Mouse (Mus musculus) mesoderm, embryonic 11.5 days (tissue): ENCODE data around the gene Oser1.
A peak's percentile ranks its signal among the peaks of the same experiment; 100 is the strongest.

ENCODE experiments used
- DNase-seq: peaks from one replicate; pipeline ENCODE4 v3.0.0-alpha.2; 2012; ENCODE audit warnings: low read depth, low spot score

Gene Oser1

DNA sequence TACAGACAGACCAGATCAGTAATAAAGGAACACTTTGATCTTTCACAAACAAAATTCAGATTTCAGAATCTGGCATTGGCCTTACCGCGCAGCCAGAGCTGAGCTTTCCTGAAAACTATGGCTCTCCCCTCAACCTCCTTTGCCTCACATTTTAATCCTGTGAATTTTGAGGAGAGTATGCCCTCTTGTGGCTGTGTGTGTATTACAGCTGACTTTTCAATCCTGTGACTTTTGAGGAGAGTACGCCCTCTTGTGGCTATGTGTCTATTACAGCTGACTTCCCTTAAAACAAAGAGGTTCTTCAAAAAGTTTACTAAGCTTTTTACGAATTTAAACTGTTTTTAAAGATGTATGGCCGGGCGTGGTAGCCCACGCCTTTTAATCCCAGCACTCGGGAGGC lies 23.3 kb downstream of the Oser1 start:
- peak; percentile 92 for DNase-seq

DNA sequence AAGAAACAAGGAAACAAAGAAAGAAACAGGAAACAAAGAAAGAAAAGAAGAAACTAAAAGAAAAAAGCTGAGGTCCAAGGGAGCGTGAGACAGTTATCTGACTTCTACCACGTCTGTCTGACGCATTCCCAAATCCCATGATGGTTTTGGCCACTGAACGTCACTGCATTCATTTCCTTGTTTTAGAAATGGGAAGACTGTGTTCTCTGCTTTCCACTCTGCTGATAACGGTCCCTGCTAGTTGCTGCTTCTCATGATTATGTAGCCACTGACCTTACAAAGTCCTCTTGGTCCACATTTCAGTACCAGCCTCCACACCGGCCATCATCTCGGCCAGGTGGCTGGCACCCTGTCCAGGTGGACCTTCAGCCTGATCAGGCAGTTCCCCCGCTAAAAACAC lies 25.3 kb downstream of the Oser1 start:
- DNase-seq, result no peak

DNA sequence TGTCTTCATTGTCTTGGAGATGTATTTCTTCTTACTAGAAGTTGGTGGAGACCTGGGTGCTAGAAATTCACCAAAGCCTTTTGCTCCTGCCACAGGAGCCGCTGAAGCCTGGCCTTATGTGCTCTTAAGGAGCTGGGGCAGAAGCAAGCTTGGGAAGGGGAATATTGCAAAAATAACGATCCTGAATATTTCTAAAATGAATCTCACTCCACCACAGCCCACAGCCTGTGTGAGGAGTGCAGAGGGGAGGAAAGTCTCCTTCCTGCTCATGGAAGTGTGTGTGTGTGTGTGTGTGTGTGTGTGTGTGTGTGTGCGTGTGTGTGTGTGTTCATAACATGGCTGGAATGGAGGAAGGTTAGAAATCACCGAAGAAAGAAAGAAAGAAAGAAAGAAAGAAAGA lies 25.7 kb downstream of the Oser1 start:
- no peak for DNase-seq

DNA sequence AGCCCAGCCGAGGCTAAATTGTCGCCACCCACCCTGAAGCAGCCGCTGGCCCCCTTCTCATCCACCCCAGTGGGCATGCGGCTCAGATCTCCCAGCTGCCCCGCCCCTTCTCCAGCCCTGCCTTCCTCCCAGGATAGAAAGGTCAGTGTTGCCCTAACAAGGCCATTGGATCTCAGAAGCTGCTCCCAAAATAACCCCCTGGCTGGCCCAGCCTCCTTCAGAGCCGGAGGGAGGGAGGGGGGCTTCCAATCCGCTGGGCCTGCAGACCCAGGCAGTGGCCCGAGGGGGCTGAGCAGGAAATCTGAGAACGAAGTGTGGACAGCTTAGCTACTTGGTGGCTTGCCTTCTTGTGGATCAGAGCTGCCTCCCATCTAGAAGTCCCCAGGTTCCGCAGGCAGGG lies 26.6 kb downstream of the Oser1 start, which contains the start of gene Jph2:
Gene Jph2 (minus strand): TSS at position 89 of the 400 bp plus-strand sequence.
- DNase-seq, result peak; percentile 72

DNA sequence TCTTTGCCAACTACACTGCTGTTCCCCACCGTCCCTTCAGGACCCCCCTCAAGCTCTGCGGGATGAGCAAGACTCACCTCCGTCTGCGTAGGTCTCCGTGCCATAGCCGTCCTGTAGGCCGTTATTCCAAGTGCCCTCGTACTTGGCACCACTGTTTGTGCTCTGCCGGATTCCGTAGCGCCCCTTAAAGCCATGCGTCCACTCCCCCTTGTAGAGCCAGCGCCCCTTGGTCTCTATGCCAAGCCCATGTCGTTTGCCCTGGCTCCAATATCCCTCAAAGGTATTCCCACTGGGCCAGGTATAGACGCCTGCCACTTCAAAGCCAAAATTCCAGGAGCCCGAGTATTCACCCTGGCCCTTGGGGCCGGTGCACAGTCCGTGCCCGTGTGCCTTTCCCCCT lies 27.4 kb downstream of the Oser1 start:
- no peak for DNase-seq

DNA sequence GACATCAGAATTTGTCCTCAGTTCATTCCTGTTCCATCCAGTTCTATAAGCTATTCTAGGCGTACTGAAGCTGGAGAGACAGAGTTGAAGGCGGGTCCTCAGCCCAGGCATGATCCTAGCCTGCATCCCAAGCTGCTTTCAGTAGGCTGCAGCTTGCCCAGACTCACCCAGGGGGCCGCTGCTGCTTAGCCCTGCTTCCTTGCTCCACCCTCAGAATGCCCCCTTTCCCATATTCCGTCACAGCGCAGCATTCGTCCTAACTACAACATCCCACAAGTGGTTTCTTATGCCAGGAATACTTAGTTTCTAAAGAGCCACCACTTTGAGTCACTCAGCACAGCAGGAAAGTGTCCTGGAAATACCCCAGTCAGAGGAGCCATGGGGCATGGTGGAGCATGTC lies 29.5 kb downstream of the Oser1 start:
- no peak for DNase-seq

DNA sequence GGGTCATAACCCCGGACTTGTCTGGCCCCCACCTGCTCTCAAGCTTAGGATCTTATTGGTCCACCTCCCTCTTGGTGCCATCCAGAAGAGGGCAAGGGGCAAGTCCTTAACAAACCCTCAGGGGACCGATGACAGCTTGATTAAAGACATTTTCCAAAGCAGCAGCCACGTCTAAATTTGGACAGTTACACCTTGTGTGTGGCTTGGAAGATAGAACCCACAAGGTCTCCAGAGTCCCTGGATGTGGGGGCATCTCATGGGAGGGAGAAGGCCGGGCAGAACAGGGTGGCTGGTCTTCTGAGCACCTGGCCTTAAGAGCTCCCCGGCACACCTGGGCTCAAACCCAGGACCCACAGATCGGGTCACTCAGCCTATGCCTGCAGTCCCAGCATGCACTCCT lies 30.5 kb downstream of the Oser1 start:
- DNase-seq, result no peak

DNA sequence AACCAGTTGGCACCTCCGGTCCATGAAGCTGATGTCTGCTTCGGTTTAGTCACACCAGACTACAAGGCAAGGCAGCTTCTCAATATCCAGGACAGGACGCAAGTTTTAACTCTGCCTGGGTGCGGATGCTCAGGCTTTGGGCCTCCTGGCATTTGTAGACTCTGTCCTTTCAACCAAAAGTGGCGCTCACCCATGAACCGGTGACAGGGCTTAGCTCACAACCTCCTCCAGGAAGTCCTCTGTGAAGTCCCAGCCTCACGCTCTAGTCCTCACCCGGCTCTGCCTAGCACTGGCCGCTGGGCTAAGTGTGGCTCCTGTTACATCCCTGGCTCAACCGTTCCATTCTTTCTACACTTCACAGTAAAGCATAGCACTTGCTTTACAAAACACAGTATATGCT lies 31.3 kb downstream of the Oser1 start:
- DNase-seq, result no peak

DNA sequence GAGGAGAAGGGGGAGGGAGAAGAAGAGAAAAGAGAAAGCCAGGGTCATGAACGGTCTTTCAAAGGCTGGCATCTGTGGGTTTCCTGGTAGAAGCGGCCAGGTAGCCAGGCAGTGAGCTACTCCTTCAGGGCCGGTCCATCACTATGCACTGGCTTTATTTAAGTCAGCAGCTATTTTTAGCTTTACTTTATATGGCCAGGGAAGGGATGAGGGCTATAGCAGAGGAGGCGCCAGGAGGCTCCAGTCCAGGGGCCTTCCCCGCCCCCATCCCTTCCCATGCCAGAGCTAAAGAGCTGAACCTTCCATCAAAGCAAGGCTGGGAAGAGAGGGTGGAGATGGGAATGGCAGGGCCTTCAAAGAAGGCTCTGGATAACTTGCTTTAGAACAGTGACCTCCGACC lies 32.1 kb downstream of the Oser1 start:
- DNase-seq, result no peak

DNA sequence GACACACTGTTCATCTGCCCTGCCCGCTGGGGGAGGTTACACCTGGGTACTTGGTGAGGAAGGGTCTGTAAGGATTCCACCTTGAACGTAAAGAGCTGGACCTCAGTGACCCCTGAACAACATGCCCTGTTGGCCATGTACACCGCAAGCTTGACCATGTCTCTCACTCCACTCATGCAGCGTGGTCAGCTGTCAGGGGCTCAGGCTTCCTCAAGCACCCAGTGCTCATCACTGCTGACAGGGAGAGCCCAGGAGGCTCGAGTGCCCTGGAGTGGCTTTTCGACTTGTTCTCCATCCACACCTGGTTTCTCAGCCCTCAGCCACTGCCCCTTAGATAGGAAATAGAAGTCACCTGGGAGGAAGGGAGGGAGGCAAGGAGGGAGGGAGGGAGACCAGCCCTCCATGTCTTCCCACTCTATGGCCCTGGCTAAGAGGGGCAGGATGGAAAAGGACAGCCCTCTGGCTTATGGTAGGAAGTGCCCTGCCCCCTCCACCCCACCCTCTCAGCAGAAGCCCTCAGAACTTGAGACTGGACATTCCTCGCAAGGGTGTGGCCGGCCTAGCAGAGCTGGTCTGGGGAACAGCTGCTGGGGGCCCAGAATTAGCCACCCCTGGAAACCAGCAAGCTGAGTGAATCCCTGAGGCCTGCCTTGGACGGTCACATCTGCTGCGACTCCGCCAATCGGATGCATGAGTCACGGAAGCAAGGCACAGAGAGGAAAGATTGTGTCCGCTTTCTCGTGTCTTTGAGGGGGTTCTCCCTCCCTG lies 37.9 kb downstream of the Oser1 start:
- no peak for DNase-seq

DNA sequence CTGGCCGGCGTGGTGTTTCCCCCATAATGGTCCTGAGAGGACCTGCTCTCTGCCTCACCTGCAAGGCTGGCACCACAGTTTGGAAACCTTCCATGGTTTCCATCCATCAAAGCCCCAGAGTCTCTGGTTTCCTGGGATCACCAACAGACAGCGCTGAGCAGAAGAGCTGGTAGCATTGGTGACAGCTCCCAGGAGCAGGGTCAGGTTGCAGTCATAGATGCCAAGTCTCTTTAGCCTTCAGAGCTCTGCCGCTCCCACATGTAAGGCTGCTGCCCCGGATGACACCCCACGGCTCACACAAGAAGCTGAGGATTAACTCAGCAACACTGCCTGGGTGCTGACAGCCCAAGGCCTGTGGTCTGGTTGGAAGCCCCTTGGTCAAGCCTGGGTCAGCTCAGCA lies 39.4 kb downstream of the Oser1 start:
- no peak for DNase-seq

DNA sequence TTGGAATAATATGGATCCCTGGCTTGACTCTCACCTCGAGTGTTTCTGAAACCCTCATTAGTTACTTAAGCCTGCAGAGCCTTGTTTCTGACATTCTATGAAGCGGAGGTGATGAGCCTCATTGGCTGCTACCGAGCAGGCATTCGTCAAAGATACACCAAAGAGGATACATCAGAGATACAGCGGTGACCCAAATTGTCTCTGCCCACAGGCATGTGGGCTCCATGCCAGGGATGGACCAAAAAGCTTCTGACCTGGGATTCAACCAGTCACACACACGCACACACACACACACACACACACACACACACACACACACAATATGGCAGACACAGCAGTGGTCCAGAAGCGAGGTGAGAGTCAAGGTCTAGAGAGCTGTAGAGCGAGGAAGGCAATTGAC lies 43.3 kb downstream of the Oser1 start:
- no peak for DNase-seq

DNA sequence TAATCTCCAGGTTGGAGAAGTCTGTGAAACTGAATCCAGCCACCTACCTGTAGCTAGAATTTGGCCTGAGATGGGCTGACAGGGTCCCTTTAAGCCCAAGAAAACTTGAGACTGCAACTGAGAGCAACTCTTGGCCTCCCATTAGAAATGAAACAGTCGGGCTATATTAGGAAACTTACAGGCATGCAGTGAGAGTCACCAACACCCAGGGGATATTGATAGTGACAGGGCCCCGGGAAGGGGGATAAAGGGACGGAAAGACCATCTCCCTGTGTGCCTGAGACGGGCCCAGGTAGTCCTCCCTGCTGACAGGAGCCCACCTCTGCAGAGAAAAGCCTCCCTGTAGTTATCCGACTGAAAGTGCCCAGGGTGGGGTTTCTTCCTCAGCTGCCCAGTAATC lies 45.1 kb downstream of the Oser1 start:
- DNase-seq, result no peak

DNA sequence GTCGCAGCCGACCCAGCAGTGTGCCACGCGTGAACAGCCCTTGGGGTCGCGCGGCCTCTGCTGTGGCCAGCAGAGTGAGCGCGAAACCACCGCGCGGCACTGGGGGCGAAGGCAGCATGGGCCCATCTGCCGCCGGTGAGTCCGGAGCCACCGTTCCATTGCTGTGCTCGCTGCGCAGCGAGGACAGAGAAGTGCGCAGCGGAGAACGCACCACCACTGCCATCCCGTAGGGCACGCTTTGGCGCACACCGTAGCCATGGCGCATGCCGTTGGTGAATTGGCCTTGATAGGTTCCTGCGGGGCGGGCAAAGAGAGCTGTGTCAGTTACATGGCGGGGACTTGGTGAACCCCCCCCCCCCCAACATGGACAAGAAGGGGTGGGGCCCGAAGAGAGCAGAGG lies 48.4 kb downstream of the Oser1 start:
- no peak for DNase-seq

DNA sequence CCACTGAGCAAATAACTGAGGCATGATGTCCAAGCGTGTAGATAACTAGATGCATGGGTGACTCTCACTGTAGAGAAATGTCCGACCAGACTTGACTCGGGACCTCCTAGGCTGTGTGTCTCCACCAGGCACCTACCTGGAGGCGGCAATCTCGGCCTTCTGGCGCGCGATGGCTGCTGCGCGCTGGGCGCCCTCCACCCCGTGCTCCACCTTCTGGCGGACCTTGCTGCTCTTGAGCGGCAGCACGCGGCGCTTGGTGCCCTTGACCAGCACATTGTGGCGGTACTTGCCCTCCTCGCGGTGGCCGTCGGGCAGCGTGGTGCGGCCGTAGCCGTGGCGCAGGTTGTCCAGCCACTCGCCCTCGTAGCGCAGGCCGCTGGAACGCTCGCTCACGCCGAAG lies 49.0 kb downstream of the Oser1 start:
- no peak for DNase-seq

DNA sequence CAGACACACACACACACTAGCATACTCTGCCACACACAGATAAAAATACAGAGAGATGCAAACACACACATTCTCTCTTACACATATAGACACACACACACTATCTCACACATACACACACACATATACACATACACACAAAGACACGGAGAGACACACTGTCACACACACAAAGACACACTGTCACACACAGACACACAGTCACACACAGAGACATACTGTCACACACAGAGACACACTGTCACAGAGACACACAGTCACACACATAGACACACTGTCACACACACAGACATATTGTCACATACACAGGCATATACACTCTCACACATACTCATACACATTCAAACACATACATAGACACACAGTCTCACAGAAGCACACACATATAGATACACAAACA lies 51.9 kb downstream of the Oser1 start:
- DNase-seq, result no peak

DNA sequence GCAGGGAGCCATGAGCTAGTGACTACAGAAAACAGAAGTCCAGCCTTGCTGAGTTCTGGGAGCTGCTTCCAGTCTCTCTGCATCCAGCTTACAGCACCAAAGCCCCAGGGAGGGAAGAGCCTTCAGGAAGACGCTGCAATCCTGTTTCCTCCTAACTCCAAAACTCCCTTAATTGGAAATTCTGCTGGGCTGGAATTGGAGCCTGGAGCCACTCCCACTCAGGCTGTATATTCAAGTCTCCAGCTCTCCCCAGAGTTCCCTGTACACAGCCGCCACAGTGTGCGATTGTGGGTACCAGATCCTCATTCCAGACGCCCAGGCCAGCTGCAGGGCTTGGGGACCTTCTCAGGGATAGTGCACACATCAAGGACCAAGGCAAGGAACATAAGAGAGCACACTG lies 54.3 kb downstream of the Oser1 start:
- DNase-seq, result no peak

DNA sequence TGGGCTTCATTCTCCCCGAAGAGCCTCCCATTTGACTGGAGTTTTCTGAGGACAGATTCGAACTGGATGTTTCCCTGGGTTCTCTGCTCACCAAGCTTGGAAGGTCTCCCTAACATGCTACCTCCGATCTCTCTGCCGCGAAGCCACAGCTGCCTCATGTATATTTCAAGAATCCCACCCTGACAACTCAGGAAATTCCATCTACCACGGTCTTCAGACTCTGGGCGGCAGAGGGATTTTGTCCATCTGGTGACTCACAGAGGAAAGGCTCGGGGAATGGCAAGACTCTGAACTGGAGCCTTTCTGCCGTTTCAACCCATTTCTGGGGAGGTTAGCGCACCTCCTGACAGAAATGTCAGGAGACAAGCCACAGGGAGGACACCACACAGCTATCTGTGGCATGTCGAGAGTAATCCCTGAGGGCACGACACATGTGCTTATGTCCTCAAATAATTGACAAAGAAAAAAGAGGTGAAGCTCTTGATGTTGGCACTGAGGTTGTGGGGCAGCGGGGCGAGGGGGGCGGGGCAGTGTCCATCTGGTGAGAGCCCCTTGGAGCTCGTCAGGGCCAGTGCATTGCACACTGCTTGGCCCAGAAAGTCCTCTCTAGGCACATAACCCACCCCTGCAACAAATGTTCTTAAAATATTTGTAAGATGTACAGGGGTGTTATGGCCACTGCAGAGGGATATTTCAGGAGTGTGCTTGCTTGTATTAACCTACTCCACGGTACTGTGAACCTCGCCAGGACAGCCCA lies 59.5 kb downstream of the Oser1 start:
- DNase-seq, result no peak

DNA sequence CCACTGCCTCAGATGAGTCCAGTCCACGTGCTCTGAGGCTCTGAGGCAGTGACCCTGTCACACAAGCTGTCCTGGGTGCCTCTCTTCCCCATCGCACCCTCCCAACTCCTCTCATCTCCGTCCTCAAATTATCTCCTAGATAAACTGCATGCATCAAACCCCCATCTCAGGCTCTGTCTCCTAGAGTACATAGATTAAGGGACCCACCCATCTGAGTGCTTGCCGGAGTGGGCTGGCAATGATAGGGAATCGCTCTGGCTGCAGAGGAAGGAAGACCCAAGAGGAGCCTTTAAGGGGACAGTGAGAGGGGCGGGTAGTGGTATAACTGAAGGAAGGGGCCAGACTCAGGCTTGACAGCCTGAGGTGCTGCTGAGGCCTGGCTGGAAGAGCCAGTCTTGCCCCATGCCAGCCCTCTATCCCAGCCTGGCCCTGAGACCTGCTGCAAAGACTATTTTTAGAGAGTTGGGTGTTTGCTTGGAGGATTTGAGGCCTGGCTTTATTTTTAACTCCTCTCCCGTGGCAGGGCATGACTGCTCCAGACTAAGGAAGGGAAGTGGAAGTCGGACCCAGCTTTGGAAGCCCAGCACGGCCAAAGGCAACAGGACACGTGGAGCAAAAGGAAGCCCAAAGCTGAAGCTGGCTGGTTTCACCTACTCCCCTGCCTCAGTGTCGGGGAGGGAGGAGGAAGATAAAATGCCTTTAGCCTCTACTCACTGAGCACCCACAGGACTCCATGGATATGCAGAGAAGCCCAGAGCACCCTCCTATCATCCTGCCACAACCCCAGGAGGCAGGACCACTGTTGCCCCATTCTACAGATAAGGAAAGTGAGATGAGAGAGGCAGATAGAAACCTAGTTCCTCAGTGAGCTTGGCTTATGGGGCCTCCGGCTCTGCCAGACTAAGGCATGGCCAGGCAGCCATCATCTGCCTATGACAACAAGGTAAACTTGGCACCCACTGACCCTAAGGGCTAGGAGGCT lies 61.3 kb downstream of the Oser1 start:
- no peak for DNase-seq

DNA sequence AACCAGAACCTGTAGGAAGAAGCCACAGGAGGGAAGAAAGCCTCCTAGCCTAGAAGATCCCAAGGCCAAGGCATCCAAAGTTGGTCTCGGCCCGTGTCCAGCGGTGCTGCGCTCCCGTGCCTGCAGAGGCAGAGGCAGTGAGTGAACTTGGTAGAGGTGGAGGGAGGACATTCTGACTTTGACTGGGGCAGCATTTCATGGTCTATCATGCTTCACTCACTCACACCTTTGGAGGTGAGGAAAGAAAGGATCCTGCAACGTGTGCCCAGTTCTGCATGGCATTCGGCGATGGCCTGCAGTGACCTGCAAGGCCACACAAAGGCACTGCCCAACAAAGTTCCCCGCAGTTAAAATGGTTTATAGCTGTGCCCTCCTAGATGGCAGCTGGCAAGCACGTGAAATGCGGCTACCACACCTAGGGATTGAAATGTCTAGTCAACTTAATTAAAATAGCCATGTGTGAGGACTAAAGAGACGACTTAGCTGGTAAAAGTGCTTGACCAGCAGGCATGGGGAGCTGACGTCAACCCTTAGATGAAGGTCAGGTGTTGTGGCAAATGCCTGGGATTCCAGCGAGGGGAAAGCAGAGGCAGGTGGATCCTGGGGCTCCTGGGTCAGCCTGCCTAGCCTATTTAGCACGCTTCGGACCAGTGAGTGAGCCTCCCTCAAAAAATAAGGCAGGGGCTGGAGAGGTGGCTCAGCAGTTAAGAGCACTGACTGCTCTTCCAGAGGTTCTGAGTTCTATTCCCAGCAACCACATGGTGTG lies 63.5 kb downstream of the Oser1 start:
- DNase-seq, result no peak

DNA sequence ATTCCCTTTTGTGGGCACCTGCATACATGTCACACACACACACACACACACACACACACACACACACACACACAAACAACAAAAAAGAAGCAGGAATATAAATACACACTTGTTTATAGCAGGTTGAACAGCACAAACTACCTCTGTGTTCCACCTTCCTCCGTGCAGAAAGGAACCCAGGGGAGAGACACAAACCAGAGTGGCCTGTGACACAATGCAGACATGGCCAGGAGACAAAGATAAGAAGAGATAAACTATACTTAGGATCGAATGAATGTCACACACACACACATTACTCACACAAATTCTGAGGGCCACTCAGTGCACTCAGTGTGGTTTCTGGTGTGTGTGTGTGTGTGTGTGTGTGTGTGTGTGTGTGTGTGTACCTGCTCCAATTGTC lies 65.2 kb downstream of the Oser1 start:
- DNase-seq, result no peak
